Mouse (Mus musculus) intestine, embryonic 15.5 days (tissue): Measurements from ENCODE around the gene Zranb2. TPM values are rescaled to one million over a fixed set of nuclear protein-coding genes. Genes with fewer than 3 reads are reported as not detected.

Source experiments
- ATAC-seq: fragments of 200-750 bp; cut with Nextera tagmentation; 2 replicates; pipeline ENCODE4 v1.8.0; 2017; ENCODE audit warnings: moderate TSS enrichment, moderate library complexity
- H3K27ac ChIP-seq: fragments of 300-500 bp; sonication (generic); 2 replicates; pipeline ENCODE4 v1.5.1; 2015; ENCODE audit warnings: mild to moderate bottlenecking, inconsistent platforms
- H3K27me3 ChIP-seq: fragments of 300-500 bp; sonication (generic); replicated peaks from 2 replicates; pipeline ENCODE4 v1.6.1; 2015; ENCODE audit warnings: inconsistent platforms
- H3K36me3 ChIP-seq: fragments of 300-500 bp; sonication (generic); 2 replicates; pipeline ENCODE4 v1.6.1; 2015; ENCODE audit warnings: inconsistent platforms
- H3K4me1 ChIP-seq: fragments of 300-500 bp; sonication (generic); replicated peaks from 2 replicates; pipeline ENCODE4 v1.6.1; 2015; ENCODE audit warnings: inconsistent platforms
- H3K4me2 ChIP-seq: fragments of 300-500 bp; sonication (generic); replicated peaks from 2 replicates; pipeline ENCODE4 v1.6.1; 2015; ENCODE audit warnings: mild to moderate bottlenecking, inconsistent platforms
- H3K4me3 ChIP-seq: fragments of 300-500 bp; sonication (generic); replicated peaks from 2 replicates; pipeline ENCODE4 v1.5.1; 2015; ENCODE audit warnings: inconsistent platforms
- H3K9ac ChIP-seq: fragments of 300-500 bp; sonication (generic); 2 replicates; pipeline ENCODE4 v1.6.1; 2015; ENCODE audit warnings: inconsistent platforms
- H3K9me3 ChIP-seq: fragments of 300-500 bp; sonication (generic); 2 replicates; pipeline ENCODE4 v1.6.1; 2016; ENCODE audit warnings: inconsistent platforms
- WGBS: fragments of 180-500 bp; shearing (Covaris S2); methylation state at CpG from one replicate; pipeline ENCODE4 v1.1.7; 2015; 5-methylcytosine and 5-hydroxymethylcytosine counted together
- polyA plus RNA-seq: library from polyadenylated mRNA; unstranded; fragments of >200 nt; fragmentation: Nextera tagmentation; extraction: Ambion mirVana; gene quantifications from 2 replicates; pipeline ENCODE4 v1.2.1, GENCODE M21; 2015

Zranb2 gene
- polyA plus RNA-seq: 77.8 and 93.6 TPM in 2 replicates

- no peaks in the 10 kb centered on the region for H3K36me3 ChIP-seq
- WGBS: under 1% methylated on average over 90 of the region's 91 CpGs
- peak within 1 kb of the TSS; percentile 92 for H3K27ac ChIP-seq
- peak; percentile 97 for ATAC-seq
- peaks cover 10% of the 10 kb centered on the region for H3K27me3 ChIP-seq
- H3K4me1 ChIP-seq: 0 out of 2 replicates have a peak, but pooled peaks cover 4% of the 10 kb centered on the region
- H3K4me3 ChIP-seq: peak within 1 kb of the TSS; percentile 71
- H3K9ac ChIP-seq: peak within 1 kb of the TSS; percentile 83
- H3K9me3 ChIP-seq: no peaks in the 10 kb centered on the region
- H3K4me2 ChIP-seq: peak within 1 kb of the TSS; percentile 63
Measured at GRCm38 (mm10) chr3:157533964-157534785, at the start of gene Zranb2. Gene Zranb2 (plus strand): TSS chr3:157534160.

DNA sequence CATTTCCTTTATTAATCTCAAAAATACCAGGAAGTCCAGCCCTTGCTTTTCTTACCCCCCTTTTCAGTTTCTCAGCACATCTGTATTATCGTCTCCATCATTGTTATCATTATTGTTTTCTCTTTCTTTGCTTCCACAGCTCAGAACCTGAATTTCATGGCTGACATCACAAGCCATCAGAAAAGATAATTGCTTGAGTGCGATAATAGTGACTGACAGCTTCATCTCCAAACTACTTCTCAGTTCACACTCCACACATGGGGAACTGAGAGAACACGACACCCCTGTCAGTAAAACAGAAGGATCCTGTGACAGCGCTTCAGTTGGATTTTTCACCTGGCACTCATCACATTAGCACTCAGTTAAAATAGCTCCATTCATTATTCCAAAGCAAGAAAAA is 41.9 kb upstream of the Zranb2 start:
- no peak for ATAC-seq
- Histone ChIP-seq H3K4me3 (no peak overlapping the region), H3K27me3 (no peaks in the 10 kb centered on the region), H3K4me1 (no peaks in the 10 kb centered on the region), H3K36me3 (no peaks in the 10 kb centered on the region), H3K9me3 (no peaks in the 10 kb centered on the region), H3K27ac (no peak overlapping the region), H3K9ac (no peak overlapping the region), H3K4me2 (no peak overlapping the region)
- 74% methylated on average over 4 of the region's 4 CpGs for WGBS

DNA sequence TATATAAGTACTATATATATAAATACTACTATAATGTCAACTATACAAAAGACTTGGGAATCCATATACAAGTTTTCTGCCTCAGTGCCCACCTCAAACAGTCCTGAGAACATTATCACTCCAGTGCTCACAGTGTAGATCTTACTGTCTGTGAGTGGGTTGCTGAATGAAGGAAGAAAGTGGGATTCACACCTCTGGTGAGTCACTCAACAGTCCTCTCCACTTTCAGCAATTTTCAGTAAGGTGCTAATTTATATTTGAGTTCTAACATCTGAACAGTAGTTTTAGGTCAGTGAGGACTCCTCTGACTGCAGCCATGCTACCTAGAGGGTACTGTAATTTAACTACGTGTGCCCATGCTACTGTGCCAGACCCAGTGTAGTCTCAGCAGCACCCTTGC is 31.7 kb upstream of the Zranb2 start:
- Histone ChIP-seq H3K4me2 (no peak overlapping the region), H3K9me3 (no peaks in the 10 kb centered on the region), H3K4me1 (no peaks in the 10 kb centered on the region), H3K36me3 (no peaks in the 10 kb centered on the region), H3K9ac (no peak overlapping the region), H3K4me3 (no peak overlapping the region), H3K27ac (no peak overlapping the region), H3K27me3 (no peaks in the 10 kb centered on the region)
- ATAC-seq: no peak
- WGBS: 90% methylated on average over 1 of the region's 1 CpGs

DNA sequence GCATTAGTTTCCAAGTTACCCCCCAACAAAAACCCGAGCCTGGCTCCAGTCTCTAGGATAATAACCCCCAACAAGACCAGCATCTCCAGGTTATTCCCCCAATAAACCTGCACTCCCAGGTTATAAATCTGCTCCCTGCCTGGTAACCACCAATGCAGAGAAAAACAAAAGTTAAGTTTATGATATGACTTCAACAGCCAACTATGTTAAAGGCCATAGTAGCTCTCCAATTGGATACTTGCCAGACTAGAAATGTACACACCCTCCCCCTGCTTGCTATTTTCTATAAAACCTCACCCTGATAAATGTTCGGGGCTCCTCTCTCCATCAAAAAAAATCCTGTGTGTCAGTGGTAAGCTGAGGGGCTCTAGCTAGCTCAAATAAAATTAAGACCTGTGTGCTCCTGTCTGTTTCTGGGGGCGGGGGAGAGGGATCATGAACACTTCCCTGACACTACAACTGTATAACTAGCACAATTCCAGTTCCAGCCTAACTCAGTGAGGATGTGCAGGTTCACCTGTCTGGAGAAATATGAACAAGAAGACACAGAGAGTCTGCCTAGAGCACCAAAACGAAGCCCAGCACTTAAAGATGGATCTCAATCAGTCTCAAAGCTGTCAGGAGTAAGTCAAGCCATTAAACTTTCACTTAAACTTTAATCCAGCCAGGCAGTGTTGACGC is 19.7 kb upstream of the Zranb2 start:
- peak; percentile 76 for ATAC-seq
- no peak overlapping the region for H3K9ac ChIP-seq
- WGBS: 38% methylated on average over 5 of the region's 5 CpGs

DNA sequence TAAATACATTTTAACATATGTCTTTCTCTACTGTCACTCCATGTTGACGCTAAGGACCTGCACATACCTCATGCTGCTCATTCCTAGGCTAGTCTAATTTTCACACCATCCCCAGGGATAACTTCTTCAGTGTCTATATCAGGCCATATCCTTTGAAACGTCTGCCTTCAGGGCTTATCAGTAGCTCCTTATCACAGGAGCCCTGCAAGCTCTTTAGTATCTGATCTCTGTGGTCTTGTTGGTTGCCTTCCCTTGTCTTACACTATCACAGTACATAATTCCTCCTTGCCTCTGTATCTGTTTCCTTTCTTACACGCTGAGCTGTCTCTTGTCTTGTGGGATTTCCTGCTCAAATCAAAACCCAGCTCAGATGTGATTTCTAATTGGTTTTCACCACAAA is 17.5 kb upstream of the Zranb2 start:
- no peak overlapping the region for H3K4me3 ChIP-seq
- H3K4me1 ChIP-seq: no peaks in the 10 kb centered on the region
- 47% methylated on average over 3 of the region's 3 CpGs for WGBS
- no peaks in the 10 kb centered on the region for H3K36me3 ChIP-seq
- H3K9ac ChIP-seq: no peak overlapping the region
- H3K4me2 ChIP-seq: no peak overlapping the region
- no peaks in the 10 kb centered on the region for H3K27me3 ChIP-seq
- no peak for ATAC-seq
- no peak overlapping the region for H3K27ac ChIP-seq
- no peaks in the 10 kb centered on the region for H3K9me3 ChIP-seq

More for the DNA sequence above, 19.7 kb upstream of the Zranb2 start:
- Histone ChIP-seq H3K36me3 (no peaks in the 10 kb centered on the region), H3K9me3 (no peaks in the 10 kb centered on the region), H3K27ac (no peak overlapping the region), H3K4me2 (no peak overlapping the region), H3K4me1 (no peaks in the 10 kb centered on the region), H3K4me3 (no peak overlapping the region), H3K27me3 (no peaks in the 10 kb centered on the region)

DNA sequence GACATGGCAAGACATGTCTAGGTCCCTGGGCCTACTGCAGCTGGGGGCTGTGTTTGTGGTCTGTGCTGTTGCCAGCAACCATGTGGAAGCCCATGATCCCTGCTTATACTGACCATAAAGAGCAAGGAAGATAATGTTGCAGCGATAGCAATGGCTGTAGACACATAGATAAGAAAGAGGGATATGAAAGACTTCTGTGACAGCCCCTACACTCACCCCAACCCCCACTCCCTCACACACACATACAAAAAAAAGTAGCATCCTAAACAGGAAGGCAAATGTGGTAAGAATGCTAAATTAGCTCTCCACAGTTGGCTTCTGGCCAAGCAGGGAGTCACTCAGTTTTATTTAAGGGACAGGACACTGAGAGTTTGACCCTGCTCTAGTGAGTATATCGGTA is 16.0 kb upstream of the Zranb2 start:
- no peak overlapping the region for H3K4me3 ChIP-seq
- H3K36me3 ChIP-seq: no peaks in the 10 kb centered on the region
- no peak overlapping the region for H3K27ac ChIP-seq
- no peak overlapping the region for H3K4me2 ChIP-seq
- 47% methylated on average over 2 of the region's 2 CpGs for WGBS
- H3K9ac ChIP-seq: no peak overlapping the region
- H3K4me1 ChIP-seq: no peaks in the 10 kb centered on the region
- ATAC-seq: no peak
- H3K9me3 ChIP-seq: no peaks in the 10 kb centered on the region
- H3K27me3 ChIP-seq: no peaks in the 10 kb centered on the region

DNA sequence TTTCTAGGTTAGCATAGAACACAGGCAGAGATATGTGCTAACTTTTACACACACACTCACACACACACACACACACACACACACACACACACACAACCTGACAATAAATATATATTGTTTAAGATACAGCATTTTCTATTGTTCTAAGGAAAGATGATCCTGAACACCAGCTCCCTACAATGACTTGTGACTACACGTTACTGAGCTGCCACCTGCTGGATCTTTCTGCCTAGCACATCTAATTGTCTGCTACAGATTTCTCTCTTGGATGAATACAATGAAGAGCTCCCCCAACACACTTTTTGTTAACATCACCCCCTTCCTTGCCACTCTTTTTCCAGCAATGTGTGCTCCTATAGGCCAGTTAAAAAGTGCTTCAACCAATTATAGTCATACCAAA is 13.5 kb upstream of the Zranb2 start:
- Histone ChIP-seq H3K9me3 (no peaks in the 10 kb centered on the region), H3K4me3 (no peak overlapping the region), H3K4me2 (no peak overlapping the region), H3K9ac (no peak overlapping the region), H3K27ac (no peak overlapping the region), H3K36me3 (no peaks in the 10 kb centered on the region), H3K4me1 (no peaks in the 10 kb centered on the region), H3K27me3 (0 out of 2 replicates have a peak, but pooled peaks cover 3% of the 10 kb centered on the region)
- no peak for ATAC-seq
- 8% methylated on average over 1 of the region's 1 CpGs for WGBS

DNA sequence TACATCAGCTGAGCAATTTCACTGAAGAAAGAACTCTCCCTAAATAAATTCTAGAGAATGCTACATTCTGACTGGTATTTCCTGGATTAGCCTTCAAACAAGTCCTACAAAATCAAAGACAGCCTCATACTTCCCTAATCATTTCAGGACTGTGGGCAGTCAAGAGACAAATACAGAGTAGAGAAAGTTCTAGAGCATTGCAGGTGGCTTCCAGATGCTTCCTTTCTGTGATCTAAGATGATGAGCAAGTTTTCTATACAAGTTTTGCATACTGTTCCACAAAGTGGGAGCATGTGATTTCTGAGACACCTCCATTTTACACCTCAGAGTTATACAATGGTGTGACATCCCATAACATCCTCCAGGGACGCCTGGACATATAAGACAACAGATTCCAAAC is 10.1 kb upstream of the Zranb2 start:
- H3K4me2 ChIP-seq: no peak overlapping the region
- 35% methylated on average over 1 of the region's 1 CpGs for WGBS
- no peaks in the 10 kb centered on the region for H3K36me3 ChIP-seq
- H3K27ac ChIP-seq: no peak overlapping the region
- 0 out of 2 replicates have a peak, but pooled peaks cover 7% of the 10 kb centered on the region for H3K27me3 ChIP-seq
- no peaks in the 10 kb centered on the region for H3K9me3 ChIP-seq
- H3K4me3 ChIP-seq: no peak overlapping the region
- H3K4me1 ChIP-seq: no peaks in the 10 kb centered on the region
- H3K9ac ChIP-seq: no peak overlapping the region
- ATAC-seq: no peak

GRCm38 (mm10) chr3:157531585-157531984 is 2.4 kb upstream of the Zranb2 start:
- Histone ChIP-seq H3K9me3 (no peaks in the 10 kb centered on the region), H3K4me3 (no peak overlapping the region), H3K4me2 (no peak overlapping the region), H3K27ac (no peak overlapping the region), H3K4me1 (0 out of 2 replicates have a peak, but pooled peaks cover 4% of the 10 kb centered on the region), H3K9ac (no peak overlapping the region), H3K36me3 (no peaks in the 10 kb centered on the region), H3K27me3 (peaks cover 14% of the 10 kb centered on the region)
- ATAC-seq: no peak
- WGBS: 81% methylated on average over 2 of the region's 2 CpGs

DNA sequence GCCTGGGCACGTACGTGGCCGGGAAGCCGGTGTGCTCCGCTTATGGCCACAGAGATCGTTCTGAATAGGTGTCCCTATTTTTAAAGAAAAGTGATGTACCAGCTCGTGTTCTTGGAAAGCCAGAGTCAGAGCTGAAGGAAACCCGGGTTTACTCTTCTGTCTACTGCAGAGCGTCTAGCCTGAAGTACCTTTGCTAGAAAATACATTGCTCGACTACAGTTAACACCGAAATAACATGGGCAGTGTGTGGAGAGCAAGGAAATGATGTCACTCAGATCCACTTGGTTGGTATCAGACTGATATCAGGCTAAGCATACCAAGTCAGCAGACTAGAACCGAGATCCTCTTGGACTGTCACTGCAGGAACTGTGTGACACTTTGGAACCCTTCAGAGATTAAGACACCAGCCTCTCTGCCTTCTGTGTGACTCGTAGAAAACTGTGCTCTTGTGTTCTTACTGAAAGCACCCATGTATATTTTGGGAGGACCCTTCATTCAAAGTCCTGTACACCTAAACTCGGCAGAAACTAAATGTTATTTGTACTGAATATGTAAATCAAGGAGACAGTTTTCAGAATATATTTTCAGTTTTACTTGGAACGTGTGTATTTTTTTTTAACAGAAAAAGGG is 941 bp downstream of the Zranb2 start:
- WGBS: 2% methylated on average over 15 of the region's 15 CpGs
- no peaks in the 10 kb centered on the region for H3K9me3 ChIP-seq
- peak overlapping the region; percentile 92 for H3K27ac ChIP-seq
- H3K9ac ChIP-seq: peak overlapping the region; percentile 83
- peak overlapping the region; percentile 71 for H3K4me3 ChIP-seq
- peaks cover 10% of the 10 kb centered on the region for H3K27me3 ChIP-seq
- H3K4me2 ChIP-seq: peak overlapping the region; percentile 63
- ATAC-seq: peak; percentile 52
- no peaks in the 10 kb centered on the region for H3K36me3 ChIP-seq
- H3K4me1 ChIP-seq: 0 out of 2 replicates have a peak, but pooled peaks cover 4% of the 10 kb centered on the region

- H3K4me3 ChIP-seq: no peak overlapping the region
- H3K4me2 ChIP-seq: no peak overlapping the region
- no peaks in the 10 kb centered on the region for H3K27me3 ChIP-seq
- H3K27ac ChIP-seq: no peak overlapping the region
- 95% methylated on average over 2 of the region's 2 CpGs for WGBS
- H3K9ac ChIP-seq: no peak overlapping the region
- H3K36me3 ChIP-seq: peaks cover 18% of the 10 kb centered on the region
- peak; percentile 6; the same call in 1 of the 2 replicates for ATAC-seq
- no peaks in the 10 kb centered on the region for H3K9me3 ChIP-seq
- H3K4me1 ChIP-seq: no peaks in the 10 kb centered on the region
Measured at GRCm38 (mm10) chr3:157549323-157549722, 15.4 kb downstream of the Zranb2 start.
